Mouse (Mus musculus): ENCODE data around the gene Soga1.

Soga1 gene

DNA sequence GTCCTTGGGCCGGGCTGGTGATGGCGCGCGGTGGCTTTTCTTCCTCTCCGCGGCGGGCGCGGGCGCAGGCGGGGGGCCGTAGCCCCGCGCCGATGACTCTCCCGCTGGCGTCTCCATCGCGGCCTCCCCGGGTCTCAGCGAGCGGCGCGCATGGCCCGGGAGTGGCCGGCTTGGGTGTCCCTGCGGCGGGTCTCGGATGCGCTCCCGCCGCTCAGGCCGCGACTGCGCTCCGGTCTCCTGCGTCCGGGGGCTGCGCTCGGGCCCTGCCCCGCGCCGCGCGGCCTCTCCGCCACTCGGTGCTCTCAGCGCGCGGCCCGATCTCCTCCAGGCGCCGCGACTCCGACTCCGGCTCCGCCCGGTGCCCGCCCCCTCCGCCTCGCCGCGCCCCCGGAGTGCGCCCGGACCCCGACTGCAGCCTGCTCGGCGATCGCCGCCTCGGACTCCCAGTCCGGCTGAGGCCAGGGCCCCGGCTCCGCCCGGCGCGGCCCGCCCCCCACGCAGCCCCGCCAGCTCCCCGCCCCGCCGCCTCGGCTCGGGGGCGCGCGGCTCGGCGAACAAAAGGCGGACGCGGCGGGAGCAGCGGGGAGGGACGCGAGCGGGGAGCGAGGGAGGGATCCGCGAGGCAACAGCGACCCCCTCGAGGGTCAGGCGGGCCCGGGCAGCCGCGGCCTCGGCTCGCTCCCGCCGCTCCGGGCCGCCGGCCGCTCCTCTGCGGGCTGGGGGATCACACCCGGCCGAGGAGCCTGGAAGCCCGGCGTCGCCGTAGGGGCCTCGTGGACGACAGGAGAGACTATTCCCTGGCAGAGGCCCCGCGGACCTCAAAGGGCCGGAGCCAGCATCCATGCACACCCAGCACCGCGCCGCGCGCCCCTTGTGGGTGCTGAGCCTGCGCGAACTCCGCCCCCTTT is at the start of gene Soga1:
Gene Soga1 (minus strand): TSS at position 462 of the 908 bp plus-strand sequence.
- CTCF ChIA-PET: interaction anchor here (0.5 kb wide), 1 partner anchor 16 kb away, joined by 3 read pairs; no protein-coding TSS in a partner anchor

DNA sequence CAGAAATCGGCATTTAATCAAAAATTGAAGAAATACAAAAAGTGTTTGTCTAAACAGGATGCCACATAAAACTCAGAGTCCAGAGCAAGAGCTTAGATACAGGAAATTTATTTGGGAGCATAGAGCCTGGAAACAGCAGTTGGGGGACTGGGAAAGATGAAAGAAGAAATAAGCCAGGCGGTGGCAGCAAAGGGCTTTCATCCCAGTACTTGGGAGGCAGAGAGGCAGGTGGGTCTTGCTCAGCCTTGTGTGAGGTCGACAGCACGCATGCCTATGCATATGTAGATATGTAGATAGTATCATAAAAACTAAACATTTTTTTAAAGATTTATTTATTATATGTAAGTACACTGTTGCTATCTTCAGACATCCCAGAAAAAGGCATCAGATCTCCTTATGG is 49.0 kb upstream of the Soga1 start:
- CTCF ChIA-PET: no interaction called here

DNA sequence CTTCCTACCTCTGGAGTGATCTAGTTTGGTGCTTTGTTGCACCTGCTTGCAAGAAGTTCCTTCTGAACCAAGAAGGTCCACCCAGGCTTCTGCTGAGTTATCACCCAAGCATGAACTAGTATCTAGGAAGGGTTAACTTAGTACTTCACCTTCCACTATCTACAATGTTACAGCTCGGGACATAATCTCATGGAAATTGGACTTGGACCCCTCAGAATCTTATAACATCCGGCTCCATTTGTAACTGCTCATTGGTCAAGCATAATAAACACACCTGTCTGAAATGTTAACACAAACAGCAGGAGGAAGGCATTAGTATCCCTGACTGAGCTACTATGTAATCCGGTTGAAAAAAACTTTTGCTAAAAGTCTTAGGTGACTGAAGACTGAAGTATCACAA is 48.3 kb upstream of the Soga1 start:
- CTCF ChIA-PET: no interaction called here

- CTCF ChIA-PET: interaction anchor here (0.7 kb wide), 1 partner anchor 17 kb away, joined by 3 read pairs; no protein-coding TSS in a partner anchor
These were observed 46.2 kb upstream of the Soga1 start for GRCm38 (mm10) chr2:157125246-157125645.

DNA sequence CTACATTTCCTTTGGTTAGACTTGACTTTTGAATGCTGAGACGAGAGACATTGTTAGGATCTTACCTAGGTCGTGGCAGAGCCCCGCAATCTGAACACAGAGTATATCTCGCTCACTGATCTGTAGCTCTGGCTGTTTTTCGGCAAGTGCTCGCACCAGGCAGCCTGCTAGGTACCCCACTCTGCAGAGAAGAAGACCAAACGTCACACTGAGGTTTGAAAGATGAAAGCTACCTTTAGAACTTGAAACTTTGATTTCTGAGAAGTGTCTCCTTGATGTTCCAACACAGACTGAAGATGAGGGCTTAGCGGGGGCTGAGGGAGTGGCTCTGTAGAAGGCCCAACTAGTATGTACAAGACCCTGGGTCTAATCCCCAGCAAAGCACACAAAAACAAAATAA is 42.7 kb upstream of the Soga1 start:
- CTCF ChIA-PET: no interaction called here

- CTCF ChIA-PET: interaction anchor here (1.3 kb wide), 1 partner anchor 17 kb away, joined by 3 read pairs; no protein-coding TSS in a partner anchor
These were observed 40.0 kb upstream of the Soga1 start for GRCm38 (mm10) chr2:157119075-157119474.

DNA sequence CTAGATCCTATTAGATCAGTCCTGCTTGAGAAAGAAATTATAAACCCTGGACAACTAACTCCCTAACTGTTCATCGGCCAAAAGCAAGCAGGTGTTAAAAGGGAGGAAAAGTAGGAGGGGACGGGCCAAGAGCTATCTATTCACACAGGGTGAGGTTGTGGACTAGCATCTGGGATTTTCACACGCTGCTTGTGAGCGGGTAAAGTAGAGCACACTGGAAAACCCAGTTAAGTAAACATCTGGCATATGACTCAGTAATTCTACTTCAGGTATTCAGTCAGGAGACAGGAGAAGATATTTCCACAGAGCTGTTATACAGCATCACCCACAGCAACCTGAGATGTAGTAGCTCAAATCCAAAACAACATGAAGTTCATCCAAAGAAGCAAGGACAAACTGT is 39.5 kb upstream of the Soga1 start:
- CTCF ChIA-PET: interaction anchor here (1.3 kb wide), 1 partner anchor 17 kb away, joined by 3 read pairs; no protein-coding TSS in a partner anchor

DNA sequence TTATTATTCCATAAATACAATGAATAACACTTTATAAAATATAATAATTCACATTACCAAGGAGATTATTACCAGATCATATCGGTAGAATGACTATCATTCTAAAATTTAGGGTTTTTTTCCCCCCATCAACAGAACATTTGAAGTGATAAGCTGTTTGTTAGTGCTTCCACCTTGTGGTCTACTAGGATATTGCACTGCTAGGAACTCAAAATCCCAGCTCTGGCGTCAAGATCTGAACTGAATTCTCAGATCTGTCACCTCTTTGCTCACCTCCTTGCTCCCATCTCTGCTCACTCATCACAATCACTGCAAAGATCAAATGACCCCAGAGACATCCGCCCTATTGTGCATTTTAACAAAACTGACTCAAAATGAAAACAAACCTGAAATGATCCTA is 37.9 kb upstream of the Soga1 start:
- CTCF ChIA-PET: interaction anchor here (0.7 kb wide), 1 partner anchor 13 kb away, joined by 3 read pairs; no protein-coding TSS in a partner anchor

DNA sequence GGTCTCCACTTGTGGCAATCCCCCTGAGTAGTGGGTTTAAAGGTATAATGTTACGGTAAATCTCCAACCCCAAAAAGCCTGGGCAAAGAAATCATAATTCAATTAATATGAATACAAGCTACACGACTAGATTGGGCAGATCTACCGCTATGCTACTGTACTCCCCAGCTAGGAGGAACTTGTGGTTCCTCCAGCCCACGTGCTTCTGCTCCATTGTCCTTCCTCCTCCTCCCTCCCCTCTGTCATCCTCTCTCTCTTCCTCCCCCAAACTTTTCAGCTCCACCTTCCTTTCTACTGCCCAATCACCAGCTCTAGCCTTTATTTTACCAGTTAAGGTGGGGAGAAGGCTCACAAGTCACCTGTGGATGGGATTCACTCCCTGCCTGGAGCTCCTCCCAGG is 29.2 kb upstream of the Soga1 start:
- CTCF ChIA-PET: interaction anchor here (0.5 to 0.8 kb wide), 2 partner anchors 15 to 17 kb away, joined by 3 read pairs; no protein-coding TSS in a partner anchor

- CTCF ChIA-PET: no interaction called here
These were observed 25.4 kb upstream of the Soga1 start for GRCm38 (mm10) chr2:157104454-157104853.

DNA sequence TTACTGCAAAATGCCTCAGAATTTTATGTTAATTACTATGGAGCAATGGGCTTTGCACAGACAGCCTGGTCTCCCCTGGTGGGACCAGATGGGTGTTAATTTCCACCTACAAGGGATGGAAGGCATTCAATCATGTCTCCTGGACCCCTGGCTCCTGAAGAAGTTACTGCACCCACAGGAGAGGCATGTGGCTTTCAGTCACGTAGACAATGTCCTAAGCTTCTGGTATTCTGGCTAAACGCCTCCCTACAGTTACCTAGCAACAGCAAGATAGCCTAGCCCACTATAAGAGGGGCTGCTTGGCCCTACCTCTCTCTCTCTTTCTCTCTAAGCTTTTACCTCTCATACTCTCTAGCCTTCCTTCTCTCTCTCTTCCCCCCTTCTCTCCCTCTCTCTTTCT is 23.2 kb upstream of the Soga1 start:
- CTCF ChIA-PET: no interaction called here

DNA sequence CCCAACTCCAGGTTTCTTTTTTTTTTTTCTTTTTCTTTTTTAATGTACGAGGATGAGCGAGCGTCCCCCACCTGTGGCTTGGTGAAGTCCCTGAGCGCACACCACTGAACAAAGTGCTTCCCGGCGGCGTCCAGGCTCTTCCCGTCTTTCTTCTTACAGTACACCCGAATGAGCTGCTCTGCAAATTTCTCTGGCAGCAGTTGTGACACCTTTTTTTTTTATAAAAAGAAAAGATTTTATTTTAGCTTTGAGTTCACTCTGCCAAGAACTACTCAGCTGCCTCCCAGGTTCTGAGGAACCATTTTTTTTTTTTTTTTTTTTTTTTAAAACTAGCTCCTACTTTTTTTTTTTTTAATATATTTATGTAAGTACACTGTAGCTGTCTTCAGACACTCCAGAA is 22.6 kb upstream of the Soga1 start:
- CTCF ChIA-PET: no interaction called here

- CTCF ChIA-PET: no interaction called here
These were observed 21.2 kb upstream of the Soga1 start for GRCm38 (mm10) chr2:157100319-157100605.

DNA sequence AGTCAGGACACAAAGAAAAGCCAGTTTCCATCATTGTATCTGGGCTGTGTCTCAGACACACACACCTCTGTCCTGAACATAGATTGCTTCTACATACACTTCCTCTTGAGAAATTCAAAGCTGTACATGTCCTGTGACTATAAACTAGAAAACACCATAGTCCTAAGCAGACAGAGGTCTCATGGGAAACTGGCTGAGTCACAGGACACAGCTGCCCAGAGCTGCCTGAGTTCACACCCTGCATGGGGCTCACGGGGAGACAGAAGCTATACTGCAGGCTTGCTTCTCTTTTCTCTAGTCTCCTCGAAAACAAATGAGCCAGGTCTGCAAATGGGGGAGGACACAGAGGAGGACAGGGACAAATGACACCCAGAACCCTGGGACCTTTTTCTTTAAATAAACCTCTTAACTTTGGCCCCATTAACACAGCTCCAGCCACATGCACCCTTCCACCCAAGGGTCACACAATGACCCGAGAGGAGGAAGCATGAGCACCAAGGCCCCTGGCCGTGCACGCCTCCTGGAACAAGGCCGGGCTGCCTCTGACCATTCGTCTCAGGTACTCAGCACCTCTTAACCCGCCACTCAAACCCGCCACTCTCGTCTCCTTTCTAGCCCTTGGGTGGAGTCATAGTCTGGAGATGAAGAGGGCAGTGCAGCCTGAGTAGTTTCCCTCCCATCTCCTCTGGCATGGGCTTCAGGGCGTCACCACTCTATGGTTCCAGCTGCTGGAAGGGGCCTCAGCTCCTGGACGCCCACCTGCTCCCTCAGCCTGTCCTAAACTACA is 20.7 kb upstream of the Soga1 start:
- CTCF ChIA-PET: no interaction called here

- CTCF ChIA-PET: no interaction called here
These were observed 16.1 kb upstream of the Soga1 start for GRCm38 (mm10) chr2:157095005-157095755.

- CTCF ChIA-PET: interaction anchor here (0.5 kb wide), 1 partner anchor 12 kb away, joined by 3 read pairs; no protein-coding TSS in a partner anchor
These were observed 13.0 kb upstream of the Soga1 start for GRCm38 (mm10) chr2:157092024-157092423.

- CTCF ChIA-PET: no interaction called here
These were observed 8.7 kb upstream of the Soga1 start for GRCm38 (mm10) chr2:157087536-157088317.

GRCm38 (mm10) chr2:157086796-157087195 is 7.7 kb upstream of the Soga1 start, which contains the start of gene Tldc2:
TSS of gene Tldc2 (plus strand) at chr2:157087055.
- CTCF ChIA-PET: interaction anchor here (0.7 kb wide), 1 partner anchor 368 kb away, joined by 6 read pairs; no protein-coding TSS in a partner anchor

DNA sequence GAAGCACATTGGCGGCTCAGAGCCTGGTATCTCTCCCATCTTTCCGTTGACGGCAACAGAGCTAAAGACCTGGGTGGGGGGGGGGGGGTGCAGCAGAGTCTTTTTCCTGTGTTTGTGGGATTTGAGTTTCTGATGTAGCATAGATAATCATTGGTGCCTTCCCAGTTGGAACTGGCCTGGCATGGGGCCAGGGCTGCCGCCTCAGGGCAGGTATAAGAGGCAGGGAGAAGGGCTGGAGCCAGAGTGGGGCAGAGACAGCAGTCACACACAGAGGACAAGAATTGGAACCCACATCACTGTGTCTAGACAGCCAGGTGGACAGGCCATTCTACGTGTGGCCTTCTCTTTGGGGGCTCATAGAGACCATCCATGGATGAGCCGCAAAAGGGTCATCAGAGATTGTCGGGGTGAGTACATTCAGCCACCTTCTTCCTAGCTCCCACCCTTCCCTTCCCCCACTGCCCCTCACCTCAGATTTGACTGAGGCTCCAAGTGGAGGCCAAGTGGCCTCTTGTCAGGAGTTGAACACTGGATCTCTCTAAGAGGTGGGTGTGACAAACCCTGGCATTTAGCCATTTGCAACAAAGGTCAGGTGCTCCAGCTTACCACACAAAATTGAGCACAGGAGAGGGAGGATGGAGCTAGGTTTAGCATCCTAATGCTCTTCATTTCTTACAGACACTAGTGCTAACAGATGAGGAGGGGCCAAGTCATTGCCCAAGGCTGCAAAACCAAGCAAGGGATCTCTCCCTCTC is 6.0 kb upstream of the Soga1 start:
- CTCF ChIA-PET: interaction anchor here (0.7 kb wide), 1 partner anchor 184 kb away, joined by 3 read pairs; no protein-coding TSS in a partner anchor

GRCm38 (mm10) chr2:157081960-157082359 is 2.9 kb upstream of the Soga1 start:
- CTCF ChIA-PET: no interaction called here
